Mouse (Mus musculus) myocyte (in vitro differentiated cells): Measurements from ENCODE around the gene Popdc3.

ENCODE experiments used
- MAX ChIP-seq: IDR thresholded peaks from one replicate; pipeline ENCODE4 v1.6.1; 2011; ENCODE audit warnings: low read depth, mild to moderate bottlenecking, control low read depth
- MYOD1 ChIP-seq, 3 experiments: IDR thresholded peaks; one replicate each; pipeline ENCODE4 v1.6.1; 2011; ENCODE audit warnings: control low read depth in 2 of 3, low read depth in 2 of 3, mild to moderate bottlenecking in 2 of 3, moderate library complexity in 1 of 3; ENCODE audit not compliant: insufficient read length in 2 of 3, control insufficient read depth in 1 of 3
- POLR2A ChIP-seq: IDR thresholded peaks from one replicate; pipeline ENCODE4 v1.6.1; 2011; ENCODE audit warnings: low read depth, mild to moderate bottlenecking, control low read depth, moderate library complexity; ENCODE audit not compliant: insufficient read length
- POLR2AphosphoS2 ChIP-seq: IDR thresholded peaks from one replicate; pipeline ENCODE4 v1.6.1; 2011; ENCODE audit warnings: low read depth, control low read depth; ENCODE audit not compliant: insufficient read length
- SRF ChIP-seq: IDR thresholded peaks from one replicate; pipeline ENCODE4 v1.6.1; 2011; ENCODE audit warnings: low read depth; ENCODE audit not compliant: control insufficient read depth, insufficient read length
- TCF12 ChIP-seq: IDR thresholded peaks from one replicate; pipeline ENCODE4 v1.6.1; 2011; ENCODE audit warnings: mild to moderate bottlenecking, control low read depth; ENCODE audit not compliant: poor library complexity, insufficient read depth, severe bottlenecking
- TCF3 ChIP-seq: IDR thresholded peaks from one replicate; pipeline ENCODE4 v1.6.1; 2011; ENCODE audit warnings: low read depth, control low read depth; ENCODE audit not compliant: insufficient read length
- USF1 ChIP-seq: IDR thresholded peaks from one replicate; pipeline ENCODE4 v1.6.1; 2011; ENCODE audit warnings: low read depth, mild to moderate bottlenecking, control low read depth, moderate library complexity

DNA sequence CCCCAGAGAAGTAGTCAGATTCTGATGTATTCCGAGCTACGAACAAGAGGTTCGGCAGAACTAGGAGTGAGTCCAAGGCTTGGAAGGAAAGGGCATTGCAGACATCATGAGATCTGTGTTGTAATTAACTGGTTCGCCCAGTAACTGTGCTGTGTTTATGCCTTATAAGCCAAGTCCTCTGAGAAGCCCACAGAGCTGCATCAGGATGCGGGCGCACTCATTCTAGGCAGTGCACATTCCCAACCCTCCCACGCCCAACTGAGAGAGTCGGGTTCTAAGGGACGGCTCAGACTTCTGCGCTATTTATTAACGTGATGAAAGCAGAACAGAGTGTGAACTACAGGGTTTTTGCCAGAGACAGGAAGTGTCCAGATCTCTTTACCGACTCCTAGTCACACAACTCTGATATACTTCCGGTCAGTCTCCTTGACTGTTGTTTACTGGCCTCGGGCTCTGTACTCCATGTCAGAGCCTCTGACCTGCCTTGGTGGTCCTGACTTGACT lies 23.3 kb upstream of the Popdc3 start:
- TF ChIP-seq MAX (no peak), MYOD1 (IDR thresholded peaks at IDR 0.05; ENCODE audit: control insufficient read depth in 1 of 3, insufficient read length in 2 of 3, low read depth in 2 of 3) (no peak), TCF3 (no peak), TCF12 (no peak), POLR2A (no peak), POLR2AphosphoS2 (no peak), SRF (no peak), USF1 (no peak)
